Mouse (Mus musculus): ENCODE measurements around the gene Ddx39.

Ddx39 gene

GRCm38 (mm10) chr8:83768526-83768925 is 53.5 kb downstream of the Ddx39 start:
- DNase-seq (ENCODE audit: low spot score): no peak

- no peak for DNase-seq (ENCODE audit: low spot score)
Observed at GRCm38 (mm10) chr8:83769720-83770119, 54.7 kb downstream of the Ddx39 start.

DNA sequence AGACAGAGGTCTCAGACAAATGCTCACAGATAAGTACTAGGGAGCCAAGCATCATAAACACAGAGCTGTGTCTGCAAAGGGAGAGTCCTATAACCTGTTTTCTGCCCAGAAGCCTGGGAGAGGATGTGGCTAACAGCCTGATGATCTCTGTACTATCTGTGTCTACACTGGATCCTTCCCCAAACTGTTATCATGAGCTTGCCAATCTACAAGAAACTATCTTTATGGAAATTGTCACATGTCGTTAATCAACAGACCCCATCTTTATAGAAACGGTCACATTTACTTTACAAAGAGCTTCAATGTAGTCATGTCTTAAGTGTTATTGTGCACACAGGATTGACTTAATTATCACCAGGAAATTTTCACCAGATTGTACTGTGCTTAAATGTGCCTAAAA is 55.7 kb downstream of the Ddx39 start:
- no peak for DNase-seq (ENCODE audit: low spot score)

GRCm38 (mm10) chr8:83771791-83772190 is 56.8 kb downstream of the Ddx39 start:
- no peak for DNase-seq (ENCODE audit: low spot score)

DNA sequence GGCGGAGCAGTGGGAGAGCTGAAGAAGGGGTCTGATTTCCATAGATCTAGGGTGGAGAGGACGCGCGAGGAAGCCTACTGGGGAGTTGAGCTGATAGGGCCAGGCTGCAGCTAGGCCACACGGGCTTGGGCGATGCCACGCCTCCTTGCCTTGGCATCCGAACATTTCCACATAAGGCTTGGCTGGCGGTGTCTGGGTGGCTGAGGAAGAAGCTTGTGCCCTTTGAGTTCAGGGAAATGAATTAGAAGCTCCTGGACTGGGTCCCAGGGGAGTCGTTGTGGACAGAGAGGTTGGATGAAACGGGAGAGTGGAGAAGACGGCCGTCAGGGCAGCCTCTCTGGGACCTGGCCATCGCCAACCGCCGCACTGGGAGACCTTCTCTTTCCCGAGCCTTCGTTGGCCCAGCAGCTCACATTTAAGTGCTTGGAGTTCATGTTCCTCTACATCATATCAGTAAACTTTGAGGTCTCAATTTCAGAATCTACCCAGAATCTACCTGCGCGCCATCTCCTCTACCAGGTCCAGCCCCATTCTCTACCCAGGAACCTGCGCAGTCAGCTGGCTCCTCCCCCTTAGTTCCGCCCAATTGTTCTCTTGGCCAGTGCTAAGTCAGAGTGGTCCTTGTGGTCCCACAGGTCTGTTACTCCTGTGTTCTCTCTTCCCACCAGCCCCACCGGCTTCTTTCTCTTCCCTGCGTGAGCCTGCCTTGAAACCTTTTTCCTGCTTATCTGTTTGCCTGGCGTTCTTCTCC is 57.9 kb downstream of the Ddx39 start:
- DNase-seq (ENCODE audit: low spot score): no peak

DNA sequence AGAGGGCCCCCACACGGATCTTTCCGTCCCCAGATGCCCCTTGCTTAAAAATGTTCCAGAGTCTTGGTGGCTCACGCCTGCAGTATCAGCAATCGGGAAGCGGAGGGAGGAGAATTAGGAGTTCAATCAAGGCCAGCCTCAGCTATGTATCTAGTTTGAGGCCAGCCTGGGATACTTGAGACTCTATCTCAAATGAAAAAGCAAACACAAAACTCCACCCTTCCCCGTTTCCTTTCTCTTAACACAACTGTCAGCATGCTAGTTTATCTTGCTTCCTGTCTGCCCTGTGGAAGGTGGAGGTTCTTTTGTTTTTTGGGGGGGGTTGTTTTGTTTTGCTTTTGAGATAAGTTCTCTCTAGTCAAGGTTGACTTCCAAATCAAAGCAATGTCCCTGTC is 58.5 kb downstream of the Ddx39 start:
- no peak for DNase-seq (ENCODE audit: low spot score)

GRCm38 (mm10) chr8:83774221-83774620 is 59.2 kb downstream of the Ddx39 start:
- DNase-seq (ENCODE audit: low spot score): no peak

All from urinary bladder, postnatal 10 days (tissue).